Mouse (Mus musculus) c-Kit-positive CD71-positive TER-119-positive erythroid progenitor cells, embryonic 14.5 days (primary cell): ENCODE measurements around the gene Fgf9.

Source experiments
- DNase-seq: peaks from one replicate; pipeline ENCODE4 v3.0.0-alpha.2; 2013; ENCODE audit warnings: low spot score

Fgf9 gene

DNA sequence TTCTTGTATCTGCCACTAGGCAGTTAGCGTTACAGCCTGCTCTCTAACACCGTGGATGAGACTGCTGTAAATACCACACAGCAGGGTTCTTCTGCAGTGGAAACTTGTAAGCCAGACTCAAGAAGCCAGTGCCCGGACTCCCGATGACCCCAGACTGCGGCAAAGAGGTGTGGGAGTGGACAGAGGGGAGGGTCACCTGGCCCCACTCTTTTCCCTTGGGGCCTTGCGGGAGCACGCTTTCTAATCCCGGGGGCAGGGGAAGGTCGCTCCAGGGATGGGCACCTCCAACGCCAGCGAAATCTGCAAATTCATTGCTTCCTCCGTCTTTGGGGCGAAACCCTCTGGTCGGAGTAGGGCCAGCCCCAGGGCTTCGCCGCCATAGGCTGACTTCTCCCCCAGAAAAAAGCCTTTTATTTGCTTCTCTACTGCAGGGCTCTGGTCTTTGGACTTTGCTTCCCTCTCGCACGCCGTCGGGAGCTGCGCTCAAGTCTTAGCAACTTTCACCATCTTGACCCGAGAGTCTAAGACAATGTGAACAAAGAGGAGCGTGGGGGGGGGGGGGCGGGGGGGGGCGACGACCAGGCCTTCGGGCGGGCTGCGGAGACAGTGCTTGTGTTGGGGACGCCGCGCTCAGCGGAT lies at the start of gene Fgf9:
Gene Fgf9, plus strand, starts transcription at position 67 of the 639 bp plus-strand sequence.
- DNase-seq, result no peak

DNA sequence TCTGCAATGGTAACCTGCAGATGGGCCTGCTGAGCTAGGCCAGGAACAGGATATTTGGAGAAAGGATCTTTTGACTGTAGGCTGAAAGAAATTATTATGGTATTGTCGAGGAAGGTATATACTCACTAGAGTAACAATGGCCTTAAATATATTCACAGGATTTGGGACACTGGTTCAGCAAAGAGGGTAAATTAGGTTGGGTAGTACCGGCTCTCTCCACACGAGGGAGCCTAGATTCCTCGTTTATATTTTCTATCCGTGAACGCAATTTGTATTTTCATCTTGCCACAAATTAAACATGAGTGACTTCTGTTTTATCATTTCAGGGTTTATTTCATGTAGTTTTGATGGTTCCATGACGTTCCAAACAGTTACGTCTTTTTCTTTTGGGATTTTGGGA lies 35.8 kb upstream of the Fgf9 start:
- DNase-seq, result peak; percentile 12

DNA sequence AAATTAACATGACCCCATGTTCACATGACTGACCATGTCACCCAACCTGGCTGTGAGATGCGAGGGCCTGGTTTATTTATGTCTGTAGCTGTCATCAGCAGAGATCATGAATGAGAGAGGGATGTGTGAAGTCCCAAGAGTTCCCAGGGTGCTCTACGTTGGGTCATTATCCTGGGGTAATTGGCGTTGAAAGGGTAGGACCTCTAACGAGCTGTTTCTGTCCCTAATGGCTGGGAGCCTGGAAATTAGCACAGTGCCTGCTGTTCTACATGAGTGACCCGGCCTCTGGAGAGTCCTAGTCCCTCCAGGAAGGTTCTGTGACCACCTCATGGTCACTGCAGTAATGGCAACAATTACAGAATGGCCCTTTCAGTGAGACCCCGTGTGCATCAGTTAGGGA lies 34.2 kb upstream of the Fgf9 start:
- no peak for DNase-seq

DNA sequence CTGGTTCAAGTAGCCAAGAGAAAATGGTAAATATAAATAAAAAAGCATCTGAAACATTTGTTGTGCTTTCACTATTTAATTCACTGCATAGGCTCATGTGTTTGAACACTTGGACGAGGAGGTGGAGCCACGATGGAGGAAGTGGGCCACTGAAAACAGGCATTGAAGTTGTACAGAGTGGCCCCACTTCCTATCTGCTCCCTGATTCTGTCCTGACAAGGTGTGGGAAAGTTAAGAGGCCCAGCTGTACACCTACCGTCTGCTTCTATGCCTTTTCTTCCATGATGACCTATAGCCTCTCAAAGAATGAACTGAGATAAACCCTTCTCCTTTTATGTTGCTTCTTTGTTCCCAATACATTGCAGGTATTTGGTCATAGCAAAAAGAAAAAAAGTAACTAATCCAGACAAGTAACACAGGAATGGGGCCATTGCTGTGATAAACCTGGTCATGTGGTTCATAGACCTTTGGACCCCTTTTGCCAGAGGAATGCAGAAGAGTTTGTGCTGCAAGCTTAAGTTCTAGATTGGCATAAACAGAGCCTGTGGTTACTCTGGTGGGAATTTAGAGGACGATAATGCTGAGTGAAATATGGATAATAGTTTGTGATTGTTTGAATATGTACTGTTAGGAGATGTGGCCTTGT lies 23.6 kb upstream of the Fgf9 start:
- DNase-seq, result no peak

DNA sequence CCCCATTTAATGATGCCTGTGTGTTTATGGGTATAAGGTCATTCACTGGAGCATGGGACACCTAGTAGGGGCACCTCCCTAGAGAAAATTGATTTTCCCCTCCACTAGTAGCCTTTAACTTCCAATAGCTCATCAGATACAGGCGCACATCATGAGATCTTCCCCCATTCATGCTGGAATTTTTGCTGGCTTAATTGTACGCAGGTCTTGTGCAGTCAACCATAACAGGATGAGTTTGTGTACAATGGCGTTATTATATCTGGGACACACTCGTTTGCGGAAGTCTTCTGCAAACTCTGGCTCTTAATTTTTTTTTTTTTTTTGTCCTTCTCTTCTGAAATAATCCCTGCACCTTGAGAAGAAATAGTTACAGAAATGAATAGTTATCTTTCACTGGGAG lies 19.7 kb upstream of the Fgf9 start:
- DNase-seq, result no peak

DNA sequence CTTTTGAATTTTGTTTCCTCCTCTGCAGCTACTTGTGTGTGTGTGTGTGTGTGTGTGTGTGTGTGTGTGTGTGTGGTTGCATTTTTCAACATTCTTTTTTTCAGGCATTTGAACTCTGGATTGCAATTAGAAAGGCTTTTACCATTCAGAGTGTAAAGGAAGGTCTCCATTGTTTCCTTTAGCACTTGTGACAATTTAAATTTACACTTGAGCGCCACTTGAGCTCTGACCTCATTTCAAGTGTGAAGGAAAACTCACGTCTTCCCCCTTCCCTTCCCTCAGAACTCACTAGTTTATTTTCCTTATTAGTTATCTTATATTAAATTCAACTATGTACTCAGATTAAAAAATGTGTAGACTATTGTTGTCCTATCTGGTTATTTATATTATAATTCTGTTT lies 2.8 kb upstream of the Fgf9 start:
- DNase-seq, result no peak

DNA sequence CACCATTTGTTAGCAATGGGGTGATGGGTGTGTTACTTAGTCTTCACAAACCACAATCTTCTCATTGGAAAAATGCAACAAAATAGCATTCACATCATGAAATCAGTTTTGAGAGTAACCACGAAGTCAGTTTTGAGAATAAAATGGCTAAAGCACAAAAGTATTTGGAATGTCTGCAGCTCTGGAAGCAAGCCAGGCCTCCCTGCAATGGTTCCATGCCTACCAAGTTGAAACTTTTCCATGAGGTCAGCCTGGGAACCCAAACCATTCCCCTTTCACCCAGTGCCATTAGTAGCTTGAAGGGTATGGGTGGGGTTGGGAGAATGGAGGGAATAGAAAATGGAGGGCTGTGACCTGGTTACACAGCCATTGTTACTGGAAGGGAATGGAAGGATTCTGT lies 1.7 kb upstream of the Fgf9 start:
- no peak for DNase-seq

DNA sequence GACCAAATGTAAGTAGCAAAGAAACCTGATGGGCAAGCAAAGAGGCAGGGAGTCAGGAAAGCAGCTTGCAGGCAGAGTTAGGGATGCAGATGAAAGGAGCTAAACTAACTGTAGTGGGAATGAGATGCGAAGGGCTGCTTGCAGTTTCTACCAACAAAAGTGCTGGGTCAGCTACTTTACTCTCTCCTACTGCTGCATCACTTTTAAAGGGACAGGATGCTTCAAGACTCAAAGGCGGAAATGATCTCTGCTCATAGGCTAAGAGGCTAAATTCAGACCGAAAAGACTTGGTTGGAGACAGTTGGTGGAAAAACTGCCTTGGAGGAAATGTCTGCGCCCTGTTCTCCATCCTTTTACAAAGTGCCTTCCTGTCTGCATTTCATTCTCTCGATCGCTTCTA lies 420 bp upstream of the Fgf9 start:
- DNase-seq, result no peak

DNA sequence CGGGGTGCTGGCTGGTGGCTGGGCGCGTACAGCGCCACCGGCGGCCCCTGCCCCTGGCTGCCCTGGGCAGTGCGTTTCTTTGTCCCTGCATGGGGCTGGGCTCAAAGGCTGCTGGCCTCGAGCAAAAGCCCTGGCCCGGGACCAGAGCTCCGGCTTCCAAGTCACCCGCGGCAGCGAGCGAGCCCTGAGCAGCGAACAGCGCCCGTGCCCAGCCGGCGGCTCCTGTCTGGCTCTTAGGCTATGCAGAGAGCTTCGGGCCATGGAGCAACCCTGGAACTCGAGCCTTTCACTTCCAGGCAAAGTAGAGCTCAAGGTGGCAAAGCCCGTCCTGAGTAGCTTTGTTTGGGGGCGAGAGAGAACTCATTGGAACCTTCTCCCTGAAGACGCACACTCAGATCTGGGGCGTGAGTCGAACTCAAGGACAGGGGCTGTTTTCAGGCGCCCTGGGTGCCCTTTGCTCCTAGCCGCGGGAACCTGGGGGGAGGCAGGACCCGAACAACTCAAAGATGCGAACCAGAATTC lies 834 bp downstream of the Fgf9 start:
- DNase-seq, result no peak

DNA sequence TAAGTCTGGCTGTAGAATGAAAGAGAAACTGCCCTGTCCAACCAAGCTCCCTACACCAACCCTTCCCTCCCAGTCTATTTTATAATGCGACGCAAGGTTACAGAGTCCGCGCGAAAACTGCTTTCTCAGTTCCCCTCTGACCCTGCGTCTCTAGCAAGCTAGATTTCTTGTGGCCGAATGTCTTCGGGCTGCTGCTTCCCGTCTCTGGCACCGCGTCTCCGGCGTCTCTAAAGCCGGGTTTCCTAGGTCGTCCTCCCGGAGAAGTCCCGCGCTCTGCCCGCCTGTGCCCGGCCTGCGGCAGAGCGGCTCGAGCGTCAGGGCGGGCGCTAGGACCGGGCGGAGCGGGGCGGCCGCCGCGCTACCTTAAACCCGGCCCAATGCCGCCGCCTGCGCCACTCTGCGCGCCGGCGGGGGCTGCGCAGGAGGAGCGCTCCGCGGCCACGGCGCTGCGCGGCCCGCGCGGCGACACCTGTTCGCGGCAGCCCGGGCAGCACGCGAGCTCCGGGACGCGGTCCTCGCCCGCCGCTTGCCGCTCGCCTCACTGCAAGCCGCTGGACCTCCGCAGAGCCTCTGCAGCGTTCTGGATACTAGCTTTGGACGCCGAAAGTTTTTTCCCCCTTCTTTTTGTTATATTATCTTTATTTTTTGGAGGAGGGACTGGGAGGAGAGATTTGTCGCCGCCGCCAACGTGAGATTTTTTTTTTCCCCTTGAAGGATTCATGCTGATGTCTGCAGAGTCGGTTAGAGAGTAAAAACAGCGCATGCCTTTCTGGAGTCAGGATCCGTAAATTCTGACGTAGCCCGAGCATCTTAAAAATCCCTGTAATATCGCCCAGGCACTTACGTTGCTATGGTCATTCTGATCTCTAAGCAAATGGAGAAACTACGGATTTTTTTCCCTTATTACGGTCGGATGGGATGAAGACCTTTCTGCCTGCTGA lies 1.8 kb downstream of the Fgf9 start:
- DNase-seq, result peak; percentile 5

DNA sequence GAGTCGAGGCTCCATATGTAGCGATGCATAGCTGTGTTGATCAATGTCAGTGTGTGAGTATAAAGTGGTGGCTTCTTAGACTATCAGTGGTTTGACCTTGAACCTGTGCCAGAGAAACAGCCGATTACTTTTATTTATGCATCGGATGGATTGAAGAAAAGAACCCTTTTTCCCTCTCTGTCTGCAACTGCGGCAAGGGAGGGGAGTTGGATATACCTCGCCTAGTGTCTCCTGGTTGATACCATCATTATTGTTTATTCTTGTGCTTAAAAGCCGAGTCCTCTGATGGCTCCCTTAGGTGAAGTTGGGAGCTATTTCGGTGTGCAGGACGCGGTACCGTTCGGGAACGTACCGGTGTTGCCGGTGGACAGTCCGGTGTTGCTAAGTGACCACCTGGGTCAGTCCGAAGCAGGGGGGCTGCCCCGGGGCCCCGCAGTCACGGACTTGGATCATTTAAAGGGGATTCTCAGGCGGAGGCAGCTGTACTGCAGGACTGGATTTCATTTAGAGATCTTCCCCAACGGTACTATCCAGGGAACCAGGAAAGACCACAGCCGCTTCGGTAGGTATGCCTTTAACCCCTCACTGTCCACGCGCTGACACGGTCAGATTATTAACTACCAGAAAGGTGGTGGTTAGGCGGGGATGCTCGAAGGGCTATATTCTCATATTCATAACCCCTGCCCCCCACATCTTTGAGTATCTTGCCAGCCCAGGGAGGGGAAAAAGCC lies 2.6 kb downstream of the Fgf9 start:
- DNase-seq, result no peak

DNA sequence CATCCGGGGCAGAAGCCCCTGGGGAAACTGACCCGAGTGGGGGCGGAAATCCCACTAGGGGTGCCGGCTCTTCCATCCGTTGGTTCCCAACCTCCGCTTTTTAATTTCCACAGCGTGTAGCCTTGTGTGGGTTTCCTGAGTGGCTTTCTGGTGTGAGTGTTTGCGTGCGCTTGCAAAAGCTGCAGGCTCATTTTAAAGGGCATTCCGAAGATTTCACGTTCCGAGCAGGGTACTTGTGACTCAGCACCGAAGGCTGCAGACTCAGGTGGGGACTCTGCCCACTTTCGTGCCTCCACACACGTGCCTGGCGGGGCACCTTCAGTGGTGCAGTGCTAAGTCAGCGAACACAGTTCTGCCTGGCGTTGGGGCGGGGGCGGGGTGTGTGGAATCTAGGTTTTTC lies 3.6 kb downstream of the Fgf9 start:
- DNase-seq, result no peak

DNA sequence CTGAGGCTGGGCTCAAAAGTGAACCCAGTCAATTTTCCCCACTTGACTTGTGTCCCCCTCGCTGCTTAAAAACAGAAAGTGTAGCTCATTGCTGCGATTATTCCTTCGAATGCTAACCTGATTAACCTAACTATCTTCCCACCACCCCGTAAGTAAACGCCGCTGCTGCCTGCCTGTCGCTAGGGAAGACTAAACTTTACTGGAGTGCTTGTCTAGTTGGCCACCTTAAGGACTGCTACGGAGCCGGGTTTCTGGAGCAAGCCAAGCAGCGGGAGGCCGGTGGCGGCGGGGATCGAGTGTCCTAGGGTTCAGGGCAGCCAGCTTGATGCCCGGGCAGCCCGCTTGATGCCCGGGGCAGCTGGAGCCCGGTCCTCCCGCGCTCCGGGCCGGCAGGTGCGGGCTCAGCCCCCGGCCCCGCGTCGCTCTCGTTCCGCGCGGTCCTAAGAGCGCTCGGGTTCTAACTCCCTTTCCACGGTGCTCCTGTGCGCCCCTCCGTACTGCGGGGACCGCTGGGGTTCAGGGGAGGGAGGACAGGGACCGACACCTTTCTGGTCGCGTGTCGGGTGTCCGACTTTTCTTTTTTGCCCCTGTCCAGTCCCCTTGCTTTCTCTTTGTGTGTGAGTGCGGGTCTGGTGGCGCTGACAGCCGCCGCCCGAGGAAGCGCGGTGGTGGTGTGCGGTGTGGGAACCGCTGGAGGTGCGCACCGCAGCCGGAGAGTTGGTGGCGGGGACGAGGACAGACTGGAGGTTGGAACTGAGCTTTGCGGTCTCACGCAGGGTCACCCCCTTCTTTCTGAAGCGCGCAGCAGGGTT lies 4.5 kb downstream of the Fgf9 start:
- DNase-seq, result no peak

DNA sequence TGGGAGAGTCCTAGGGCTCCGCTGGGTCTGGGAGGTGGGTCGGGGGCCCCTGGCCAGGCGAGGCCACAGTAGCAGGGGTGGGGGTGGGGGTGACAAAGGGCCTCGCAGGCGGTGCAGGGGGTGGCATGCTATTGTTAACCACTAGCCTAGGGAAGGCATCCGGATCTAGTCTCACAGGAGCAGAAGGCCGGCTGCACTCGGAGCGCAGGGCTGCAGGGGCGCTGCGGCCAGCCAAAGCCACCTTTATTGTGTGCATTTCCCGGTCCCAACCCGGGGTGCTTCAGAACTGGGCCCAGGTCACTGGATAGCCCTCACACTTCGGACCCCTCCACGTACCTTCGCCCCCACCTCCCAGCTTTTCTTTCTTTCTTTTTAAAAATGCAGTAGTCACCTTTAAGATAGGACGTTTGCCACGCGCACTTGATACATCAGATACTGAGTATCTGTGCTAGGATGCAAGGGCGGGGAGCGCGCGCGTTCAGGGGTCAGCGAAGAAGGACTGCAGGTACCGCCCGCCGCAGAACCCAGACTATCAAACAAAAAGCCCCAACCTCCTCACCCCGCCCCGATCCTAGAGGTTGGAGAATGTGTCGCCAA lies 5.2 kb downstream of the Fgf9 start:
- DNase-seq, result no peak

DNA sequence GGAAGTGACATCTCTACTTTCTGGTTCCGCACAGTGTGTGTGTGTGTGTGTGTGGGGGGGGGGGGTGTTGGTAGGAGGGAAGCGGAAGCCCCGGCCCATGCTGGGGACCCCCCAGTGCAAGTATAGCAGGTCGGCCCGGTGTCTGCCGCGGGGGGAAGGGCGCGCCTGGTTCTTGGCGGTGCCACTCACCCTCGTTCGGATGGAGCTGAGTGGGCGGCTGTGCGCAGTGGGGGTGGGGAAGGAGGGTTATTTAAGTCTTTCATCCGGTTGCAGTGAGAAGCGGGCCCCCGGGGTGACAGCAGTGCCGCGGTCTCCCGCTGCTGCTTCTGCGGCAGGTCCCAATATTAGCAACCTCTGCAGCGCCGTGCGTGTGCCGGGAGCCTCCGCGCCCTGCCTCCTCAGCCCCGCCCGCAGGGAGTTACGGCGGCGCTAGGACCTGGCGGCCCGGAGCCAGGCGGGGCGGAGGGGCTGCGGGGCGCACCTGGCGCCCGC lies 5.7 kb downstream of the Fgf9 start:
- DNase-seq, result no peak

DNA sequence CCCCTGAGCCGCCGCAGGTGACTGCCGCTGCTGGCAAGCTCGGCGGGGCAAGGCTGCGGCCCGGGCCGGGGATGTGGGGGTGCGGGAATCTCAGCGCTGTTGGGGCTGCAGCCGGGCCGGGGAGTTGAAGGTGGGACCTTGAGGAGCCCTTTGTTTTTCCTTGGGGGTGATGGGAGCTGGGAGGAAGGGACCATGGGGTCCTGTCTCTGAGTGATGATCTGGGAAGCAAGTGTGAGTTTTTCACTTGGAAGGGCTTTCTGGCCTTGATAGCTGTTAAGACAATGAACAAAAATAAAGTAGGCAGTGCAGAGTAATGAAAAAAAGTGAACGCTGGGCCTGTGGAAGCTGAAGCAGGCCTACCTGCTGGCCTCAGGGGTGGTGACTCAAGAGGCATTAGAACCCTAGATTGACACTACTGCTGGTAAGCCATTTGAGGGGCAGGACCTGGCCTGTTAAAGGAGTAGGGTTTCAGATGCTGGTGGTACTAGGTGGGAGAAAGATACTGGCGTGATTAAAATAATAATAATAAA lies 6.4 kb downstream of the Fgf9 start:
- DNase-seq, result no peak

DNA sequence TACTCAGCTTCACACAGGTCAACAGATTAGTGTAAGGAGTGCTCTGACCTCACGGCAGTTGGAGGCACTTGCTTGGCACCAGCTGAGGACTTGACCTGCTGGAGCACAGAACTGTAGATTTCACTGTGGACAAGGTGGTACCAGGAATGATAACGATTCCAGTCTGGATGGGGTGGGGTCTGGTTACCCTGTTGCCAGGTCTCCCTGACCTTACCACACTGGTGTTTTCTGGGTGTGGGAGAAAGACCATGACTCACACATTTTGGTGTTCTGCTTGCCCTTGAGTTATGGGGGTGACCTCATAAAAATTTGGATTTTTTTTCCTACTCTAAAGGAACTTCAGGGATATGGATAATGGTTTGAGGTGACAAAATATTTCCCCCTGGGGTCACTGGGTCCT lies 9.1 kb downstream of the Fgf9 start:
- DNase-seq, result no peak

DNA sequence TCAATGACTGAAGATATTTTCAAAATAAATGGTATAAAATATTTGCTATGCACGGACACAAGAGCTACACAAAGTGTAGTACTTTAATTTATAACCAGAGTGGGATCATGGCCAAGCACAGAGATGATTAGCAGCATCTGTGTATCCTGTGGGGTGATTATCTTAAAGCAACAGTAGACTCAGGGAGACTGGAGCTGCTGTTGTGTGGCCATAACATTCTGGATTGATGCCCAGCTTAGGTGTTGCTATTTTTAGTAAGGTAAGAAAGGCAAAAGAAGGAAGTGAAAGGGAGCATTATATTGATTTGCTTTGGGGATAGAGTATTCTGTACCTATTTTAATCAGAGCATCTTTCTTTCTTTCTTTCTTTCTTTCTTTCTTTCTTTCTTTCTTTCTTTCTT lies 11.6 kb downstream of the Fgf9 start:
- DNase-seq, result no peak

DNA sequence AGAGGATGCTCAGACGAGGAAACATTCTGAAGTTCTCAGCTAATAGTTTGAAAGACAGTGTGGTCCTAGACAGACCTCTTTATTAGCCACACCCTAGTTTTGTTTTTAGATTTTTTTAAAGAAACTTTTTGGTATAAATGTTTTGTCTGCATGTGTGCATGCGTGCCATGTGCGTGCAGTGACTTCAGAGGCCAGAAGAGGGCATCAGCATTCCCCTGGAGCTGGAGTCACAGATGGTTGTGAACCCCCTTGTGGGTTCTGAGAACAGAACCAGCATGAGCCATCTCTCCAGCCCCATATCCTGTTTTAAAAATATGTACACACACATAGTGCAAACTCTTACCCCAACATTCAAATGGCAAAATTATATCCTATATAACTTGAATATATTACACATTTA lies 13.9 kb downstream of the Fgf9 start:
- no peak for DNase-seq

DNA sequence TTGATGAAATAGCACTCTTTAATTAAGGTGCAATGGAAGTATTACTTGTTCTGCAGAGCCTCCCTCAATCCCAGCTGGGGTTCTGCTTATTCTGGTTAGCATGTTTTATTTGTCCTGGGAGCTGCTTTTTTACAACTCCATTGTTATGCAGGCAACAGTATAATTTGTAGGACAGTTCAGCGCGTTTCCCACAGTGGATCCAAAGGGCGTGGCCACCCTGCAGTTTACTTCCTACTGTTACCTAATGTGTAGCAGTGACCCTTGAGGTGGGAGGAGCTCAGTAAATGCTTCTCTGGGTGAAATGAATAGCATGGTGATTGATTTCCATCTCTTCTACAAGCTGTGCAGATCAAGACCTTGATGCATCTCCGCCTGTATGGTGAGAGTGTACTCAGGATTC lies 17.0 kb downstream of the Fgf9 start:
- no peak for DNase-seq
